Comparison of ENCODE assay signal across 19 mouse cellular contexts in genomic region chr10:44507984-44508383, GRCm38 (mm10).
"Had no signal": no experiment of that assay in that cellular context is flagged by ENCODE, and none has a peak within 500 bp of the region (broad histone marks: within the 10 kb centered on the region; RNA-seq: fewer than 3 reads in every experiment).

No protein-coding gene starts in this region.

- H3K4me3 ChIP-seq: midbrain, embryonic 10.5 days; midbrain, embryonic 12.5 days; myocyte; neural tube, embryonic 13.5 days; neural tube, embryonic 15.5 days had no signal

- H3K27me3 ChIP-seq: midbrain, embryonic 12.5 days; neural tube, embryonic 13.5 days; neural tube, embryonic 15.5 days had no signal

- H3K9ac ChIP-seq: liver, embryonic 14.5 days; lung, embryonic 14.5 days; midbrain, embryonic 12.5 days; neural tube, embryonic 13.5 days; neural tube, embryonic 15.5 days had no signal

- ATAC-seq: midbrain, embryonic 16.5 days had no signal

- H3K36me3 ChIP-seq: midbrain, embryonic 10.5 days; midbrain, embryonic 12.5 days; neural tube, embryonic 13.5 days; neural tube, embryonic 15.5 days had no signal

- H3K9me3 ChIP-seq: midbrain, embryonic 10.5 days; midbrain, embryonic 12.5 days; neural tube, embryonic 13.5 days; neural tube, embryonic 15.5 days had no signal

- H3K4me1 ChIP-seq: midbrain, embryonic 12.5 days; neural tube, embryonic 13.5 days; neural tube, embryonic 15.5 days had no signal

- DNase-seq: lung, adult 18-20 months; lung, embryonic 14.5 days; lung, postnatal 4 days; midbrain, embryonic 14.5 days; retina, postnatal 1 day; right cerebral cortex, adult 18-20 months; right cerebral cortex, postnatal 25 days; right cerebral cortex, postnatal 4 days; spleen, adult 18-20 months; thymus, adult 2 months; thymus, postnatal 25 days; thymus, postnatal 4 days had no signal

- H3K27ac ChIP-seq: liver, embryonic 14.5 days; midbrain, embryonic 10.5 days; midbrain, embryonic 12.5 days; neural tube, embryonic 13.5 days; neural tube, embryonic 15.5 days had no signal
